Mouse (Mus musculus) kidney, postnatal 4 days (tissue): ENCODE measurements around the gene Slc35f5.
"Not testable (repeated sequence)": the region's sequence is repeated elsewhere in the genome, so short reads cannot be mapped to it uniquely, and the experiment has no call there.

Source experiments
- DNase-seq, 2 experiments: peaks; one replicate each; pipeline ENCODE4 v3.0.0; 2021; ENCODE audit warnings: mixed read lengths in 2 of 2

The Slc35f5 gene

GRCm38 (mm10) chr1:125560259-125561192 lies at the start of gene Slc35f5:
Gene Slc35f5 (plus strand): TSS chr1:125560595.
- peak; percentile 99 for DNase-seq

DNA sequence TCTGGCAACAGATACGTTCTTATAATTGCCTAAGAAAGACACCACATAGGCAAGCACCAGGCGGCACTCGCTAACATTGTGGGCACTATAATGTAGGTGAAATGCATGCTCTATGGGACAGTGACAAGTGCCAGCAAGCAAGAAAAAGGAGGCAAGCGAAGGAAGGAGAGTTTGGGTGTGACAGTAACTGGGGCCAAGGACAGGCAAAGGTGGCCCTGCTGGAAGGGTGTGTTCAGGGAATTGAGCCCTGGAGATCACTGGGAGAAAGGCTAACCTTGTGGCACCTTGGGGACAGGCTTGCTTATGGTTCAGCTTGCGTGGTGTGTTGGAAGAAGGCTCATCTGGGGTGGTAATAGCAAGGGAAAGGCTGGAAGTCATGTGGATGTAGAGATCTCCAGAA lies 45.7 kb upstream of the Slc35f5 start:
- DNase-seq: no peak

DNA sequence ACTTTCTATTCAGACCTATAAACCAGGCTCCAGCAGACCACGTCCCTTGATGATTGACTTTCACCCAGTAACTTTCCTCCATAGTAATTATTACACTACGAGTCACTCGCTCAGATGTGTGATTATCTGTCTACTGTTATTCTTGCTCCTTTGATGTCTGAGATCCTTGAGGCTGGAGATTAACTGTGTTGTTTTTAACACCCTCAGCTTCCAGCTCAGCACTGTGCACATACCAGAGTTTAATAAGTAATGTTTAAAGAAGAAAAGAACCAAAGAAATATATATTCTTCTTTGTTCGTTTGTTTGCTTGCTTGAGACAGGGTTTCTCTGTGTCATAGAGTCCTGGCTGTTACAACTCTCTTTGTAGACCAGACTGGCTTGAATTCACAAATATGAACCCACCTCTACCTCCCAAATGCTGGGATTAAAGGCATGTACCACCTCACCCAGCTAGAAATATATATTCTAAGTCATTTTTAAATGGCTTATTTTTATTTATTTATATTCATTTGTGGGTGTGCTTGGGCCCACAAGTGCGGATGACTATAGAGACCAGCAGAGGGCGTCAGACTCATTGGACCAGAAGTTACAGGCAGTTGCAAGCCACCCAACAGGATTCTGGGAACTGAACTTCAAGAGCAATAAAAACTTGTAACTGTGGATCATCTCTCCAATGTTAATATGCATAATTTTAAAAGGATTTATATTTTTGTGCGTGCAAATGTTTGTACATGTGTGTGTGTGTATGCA lies 43.3 kb upstream of the Slc35f5 start:
- DNase-seq: no peak

DNA sequence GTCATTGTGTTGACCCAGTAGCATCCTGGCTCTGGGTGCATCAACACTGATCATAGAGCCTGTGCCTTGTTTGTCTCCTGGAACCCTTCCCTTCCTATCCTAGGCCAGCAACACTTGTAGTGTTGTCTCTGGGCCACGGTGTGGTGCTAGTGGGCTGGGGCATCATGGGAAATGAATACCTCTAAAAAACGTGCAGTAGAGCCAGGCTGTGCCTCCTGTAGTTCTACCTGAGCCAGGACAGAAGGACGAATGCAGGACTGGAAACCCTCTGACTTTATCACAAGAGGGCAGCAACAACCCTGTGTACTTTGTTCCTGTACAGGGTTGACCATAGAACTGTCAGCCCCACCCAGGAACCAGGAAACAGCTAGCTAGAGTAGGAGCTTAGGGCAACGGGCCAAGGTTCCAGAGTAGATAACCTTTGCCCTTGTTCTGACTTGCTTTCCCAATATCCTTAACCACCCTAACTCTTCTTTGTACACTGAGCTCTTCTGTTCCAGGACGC lies 41.2 kb upstream of the Slc35f5 start:
- peak; percentile 34 to 58 for DNase-seq

GRCm38 (mm10) chr1:125525965-125526665 lies 34.3 kb upstream of the Slc35f5 start:
- DNase-seq: peak in 1 of 2 experiments; percentile 29

GRCm38 (mm10) chr1:125526666-125527004 lies 33.8 kb upstream of the Slc35f5 start:
- DNase-seq: no peak

- no peak for DNase-seq
These were observed 33.0 kb upstream of the Slc35f5 start for GRCm38 (mm10) chr1:125527364-125527763.

- not testable (repeated sequence) for DNase-seq
These were observed 27.0 kb upstream of the Slc35f5 start for GRCm38 (mm10) chr1:125533180-125533912.

DNA sequence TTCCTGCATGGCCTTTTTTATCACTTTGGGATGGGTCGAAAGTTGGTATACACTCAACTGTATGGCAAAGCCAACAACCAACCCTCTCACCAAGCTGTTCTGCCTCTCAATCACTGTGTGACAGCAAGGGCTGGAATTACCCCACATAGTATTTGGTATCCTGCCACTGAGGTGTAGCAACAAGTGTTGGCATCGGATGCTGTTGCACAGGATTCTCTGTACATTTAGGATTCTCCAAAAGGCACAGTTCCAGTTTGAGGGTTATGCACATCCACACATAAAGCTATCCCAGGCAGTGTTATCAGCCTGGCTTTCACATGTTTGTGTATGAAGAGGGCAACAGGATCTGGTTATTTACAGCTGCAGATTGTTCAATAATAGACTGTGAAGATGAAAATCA lies 23.3 kb upstream of the Slc35f5 start:
- no peak for DNase-seq

- DNase-seq: no peak
These were observed 22.6 kb upstream of the Slc35f5 start for GRCm38 (mm10) chr1:125537776-125538175.

GRCm38 (mm10) chr1:125539312-125539711 lies 21.1 kb upstream of the Slc35f5 start:
- DNase-seq: no peak

DNA sequence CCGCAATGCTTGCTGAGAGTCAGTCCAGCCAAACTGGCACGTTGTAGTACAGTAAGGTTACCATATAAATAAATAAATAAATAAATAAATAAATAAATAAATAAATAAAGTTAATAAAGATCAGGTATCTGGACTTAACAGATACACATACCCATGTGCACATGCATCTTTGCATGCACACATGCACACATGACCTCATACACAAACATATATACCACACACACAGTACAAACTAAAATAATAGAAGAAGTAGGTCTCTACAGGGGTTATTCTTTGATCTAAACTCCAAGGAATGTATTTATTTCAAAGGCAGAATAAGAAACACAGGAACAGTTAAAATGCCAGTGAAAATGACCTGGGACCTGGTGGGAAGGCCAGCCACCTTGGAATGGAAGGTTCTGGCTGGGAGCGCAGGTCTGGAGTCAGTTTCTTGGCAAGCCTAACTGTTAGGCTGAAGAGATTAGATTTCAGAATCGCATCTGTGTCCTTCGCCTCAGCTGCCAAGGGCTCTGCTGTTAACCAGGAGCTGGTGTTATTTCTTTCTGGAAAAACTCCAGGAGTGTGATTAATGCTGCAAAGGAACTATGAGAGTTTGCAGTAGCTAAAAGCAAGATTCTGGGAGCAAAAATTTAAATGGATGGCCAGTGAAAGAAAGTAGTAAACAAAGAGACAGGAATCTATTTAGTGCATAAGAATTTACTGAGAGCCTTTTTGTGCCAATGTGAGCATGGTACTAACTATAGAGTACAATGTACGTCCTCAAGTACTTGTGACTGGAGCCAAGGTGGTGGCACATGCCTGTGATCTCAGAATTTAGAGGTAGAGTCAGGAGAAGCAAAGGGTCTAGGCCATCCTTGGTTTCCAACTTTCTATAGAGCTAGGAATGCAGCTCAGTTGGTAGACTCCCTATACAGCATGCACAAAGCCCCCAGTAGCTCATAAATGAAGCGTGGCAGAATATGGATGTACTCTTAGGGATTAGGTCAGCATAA lies 18.1 kb upstream of the Slc35f5 start:
- DNase-seq: peak in 1 of 2 experiments; percentile 10

- no peak for DNase-seq
These were observed 10.5 kb upstream of the Slc35f5 start for GRCm38 (mm10) chr1:125549872-125550271.

GRCm38 (mm10) chr1:125550359-125550758 lies 10.0 kb upstream of the Slc35f5 start:
- no peak for DNase-seq

DNA sequence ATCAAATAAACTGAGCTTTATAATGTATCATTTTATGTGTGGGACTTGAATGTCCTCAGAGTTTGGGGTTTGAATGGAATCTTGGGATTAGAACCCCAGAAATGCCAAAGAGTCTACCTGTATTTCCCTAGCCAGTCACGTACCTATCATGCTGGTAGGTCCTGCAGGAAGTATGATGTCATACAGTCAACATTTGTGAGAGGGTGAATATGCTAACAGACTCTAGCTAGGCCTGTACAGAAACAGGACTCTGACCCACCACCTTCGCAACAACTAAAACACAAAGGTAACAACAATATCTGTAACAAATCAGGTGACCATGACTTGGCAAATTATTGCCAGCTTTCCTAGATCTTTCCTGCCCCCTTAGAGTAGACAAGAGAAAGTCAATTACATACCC lies 8.8 kb upstream of the Slc35f5 start:
- no peak for DNase-seq

GRCm38 (mm10) chr1:125559261-125559660 lies 1.1 kb upstream of the Slc35f5 start:
- no peak for DNase-seq

DNA sequence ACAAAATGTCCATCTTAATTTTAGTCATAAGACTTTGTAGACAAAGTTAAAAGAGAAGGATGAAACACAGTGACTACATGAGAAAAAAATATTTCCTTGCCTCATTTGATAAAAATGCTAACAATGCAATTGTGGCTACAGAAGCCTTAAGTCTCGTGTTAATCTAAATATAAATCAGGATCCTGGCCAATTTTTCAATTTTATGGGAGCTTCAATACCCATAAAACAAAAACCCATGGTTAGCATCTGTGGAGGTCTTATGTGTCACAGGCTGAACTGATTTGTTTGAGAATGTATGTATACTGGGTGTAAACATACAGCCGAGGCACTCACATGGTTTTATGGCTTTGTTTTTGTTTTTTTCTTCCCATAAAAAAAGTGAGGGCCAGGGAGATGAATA lies 674 bp upstream of the Slc35f5 start:
- no peak for DNase-seq

GRCm38 (mm10) chr1:125561206-125561605 lies 811 bp downstream of the Slc35f5 start:
- peak; percentile 72 to 83 for DNase-seq

- DNase-seq: no peak
These were observed 1.4 kb downstream of the Slc35f5 start for GRCm38 (mm10) chr1:125561841-125562240.

DNA sequence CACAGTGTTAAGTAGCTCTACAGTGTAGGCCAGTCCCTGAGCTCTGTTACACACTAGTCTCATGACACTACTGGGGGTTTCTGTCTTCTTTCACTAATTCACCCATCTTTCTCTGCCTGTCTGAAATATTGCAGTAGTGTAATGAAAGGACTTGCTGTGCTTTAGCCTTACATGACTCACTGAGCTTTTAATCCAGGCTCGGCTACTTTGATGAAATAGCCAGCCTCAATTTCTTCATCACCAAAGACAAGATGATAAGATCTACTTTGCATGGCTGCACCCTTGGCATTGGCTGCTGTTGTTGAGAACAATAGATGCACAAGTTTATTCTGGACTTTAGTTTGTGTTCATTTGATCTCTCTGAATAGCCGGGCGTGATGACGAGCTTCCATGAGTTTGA lies 7.7 kb downstream of the Slc35f5 start:
- no peak for DNase-seq

DNA sequence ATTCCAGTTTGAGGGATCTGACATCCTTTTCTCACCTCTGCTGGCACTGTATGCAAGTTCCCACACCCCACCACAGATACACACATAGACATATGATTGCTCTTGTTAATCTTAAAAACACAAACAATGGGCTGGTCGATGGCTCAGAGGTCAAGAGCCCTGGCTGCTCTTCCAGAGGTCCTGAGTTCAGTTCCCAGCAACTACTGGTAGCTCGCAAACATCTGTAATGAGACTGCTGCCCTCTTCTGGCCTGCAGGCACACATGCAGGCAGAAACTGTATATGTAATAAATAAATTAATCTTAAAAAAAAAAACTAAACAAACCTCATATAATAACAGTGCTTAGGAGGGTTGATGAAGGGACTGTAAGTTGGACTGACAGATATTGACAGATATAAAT lies 13.8 kb downstream of the Slc35f5 start:
- DNase-seq: peak; percentile 12 to 17
